Mouse (Mus musculus) thymus, postnatal 0 days (tissue): ENCODE data around the gene Barx2. TPM values are rescaled to one million over a fixed set of nuclear protein-coding genes. Genes with fewer than 3 reads are reported as not detected.

Source experiments
- DNase-seq: peaks from one replicate; pipeline ENCODE4 v3.0.0-alpha.2; 2015; ENCODE audit warnings: low spot score
- polyA plus RNA-seq: library from polyadenylated mRNA; unstranded; fragments of >200 nt; fragmentation: Nextera tagmentation; extraction: Ambion mirVana; gene quantifications from 2 replicates; pipeline ENCODE4 v1.2.1, GENCODE M21; 2015

The Barx2 gene
- polyA plus RNA-seq, 1 experiment from 2014 or later, result 0.10 TPM

DNA sequence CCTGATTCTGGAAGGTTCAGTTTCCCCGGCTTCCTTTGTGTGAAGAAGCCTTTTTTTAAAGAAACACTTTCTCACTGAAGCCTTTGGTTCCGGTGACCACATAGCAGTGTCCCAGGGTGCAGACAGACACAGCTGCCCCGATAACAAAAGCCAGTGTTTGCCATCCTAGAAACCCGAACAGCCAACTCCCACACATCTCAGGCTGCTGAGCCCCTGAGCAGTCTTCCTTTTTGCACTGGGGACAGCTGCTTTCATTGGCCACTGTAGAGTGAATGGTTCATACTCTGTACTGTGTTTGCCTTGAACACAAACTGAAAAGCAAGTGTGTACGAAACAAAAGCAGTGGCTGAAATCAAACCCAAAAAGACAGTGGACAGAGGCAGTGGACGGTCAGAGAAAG is 75.2 kb downstream of the Barx2 start:
- no peak for DNase-seq

DNA sequence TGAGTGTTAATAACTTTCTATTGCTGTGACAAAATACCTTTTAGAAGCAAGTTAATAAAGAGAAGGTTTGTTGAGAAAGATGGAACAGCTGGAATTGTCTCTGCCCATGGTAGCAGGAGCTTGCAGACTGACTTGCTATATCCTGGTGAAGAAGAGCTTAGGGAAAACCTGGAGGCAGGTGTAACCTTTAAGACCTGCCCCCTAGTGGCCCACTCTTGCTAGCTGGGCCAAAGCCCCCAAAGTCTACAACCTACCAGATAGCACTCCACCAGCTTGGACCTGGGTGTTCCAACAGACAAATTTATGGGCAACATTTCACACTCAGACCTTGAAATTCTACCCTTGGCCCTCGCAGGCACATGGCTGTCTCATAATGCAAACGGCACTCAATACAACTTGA is 104.5 kb downstream of the Barx2 start:
- DNase-seq, result no peak

DNA sequence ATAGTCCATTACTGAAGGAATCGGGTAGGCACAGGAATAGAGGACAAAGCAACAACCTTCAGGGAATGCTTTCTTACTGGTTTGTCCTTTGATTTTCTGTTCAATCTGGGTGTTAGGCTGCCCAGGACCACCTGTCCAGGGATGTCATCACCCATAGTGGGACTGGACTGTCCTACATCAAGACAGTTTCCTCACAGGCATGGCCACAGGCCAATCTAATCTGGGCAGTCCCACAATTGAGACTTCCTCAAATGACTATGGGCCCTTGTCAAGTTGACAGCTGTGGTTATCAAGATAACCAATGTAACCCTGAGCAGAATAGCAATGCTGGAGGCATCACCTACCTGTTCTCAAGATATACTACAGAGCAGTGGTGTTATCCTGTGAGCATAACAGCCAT is 110.6 kb downstream of the Barx2 start:
- DNase-seq, result no peak

Other genes with a start within 250 kb of the Barx2 start
- gene Arhgap32, start 202.7 kb upstream of the Barx2 start, polyA plus RNA-seq, result 1.3 and 1.4 TPM in 2 replicates